Mouse (Mus musculus): ENCODE results near the gene Gldc. TPM values are rescaled to one million over a fixed set of nuclear protein-coding genes. Genes with fewer than 3 reads are reported as not detected.

The Gldc gene
- polyA plus RNA-seq, 1 experiment from 2014 or later: 12.1 TPM

GRCm38 (mm10) chr19:30185536-30185935 is 10.3 kb upstream of the Gldc start:
- no peaks in the 10 kb centered on the region for H3K9me3 ChIP-seq
- no peaks in the 10 kb centered on the region for H3K27me3 ChIP-seq
- no peak for ATAC-seq (ENCODE audit: insufficient number of reproducible peaks, low FRiP score, low TSS enrichment, low read depth)
- H3K27ac ChIP-seq: no peak overlapping the region
- 86% methylated on average over 2 of the region's 2 CpGs for WGBS
- H3K36me3 ChIP-seq: no peaks in the 10 kb centered on the region
- H3K4me3 ChIP-seq: no peak overlapping the region
- H3K4me1 ChIP-seq: no peaks in the 10 kb centered on the region
- no peak overlapping the region for H3K4me2 ChIP-seq
- no peak overlapping the region for H3K9ac ChIP-seq

GRCm38 (mm10) chr19:30179979-30180378 is 4.8 kb upstream of the Gldc start:
- Histone ChIP-seq H3K4me3 (no peak overlapping the region), H3K27me3 (peaks cover 15% of the 10 kb centered on the region), H3K4me1 (peaks cover 6% of the 10 kb centered on the region), H3K36me3 (no peaks in the 10 kb centered on the region), H3K9ac (no peak overlapping the region), H3K27ac (no peak overlapping the region), H3K9me3 (no peaks in the 10 kb centered on the region), H3K4me2 (no peak overlapping the region)
- no peak for ATAC-seq (ENCODE audit: insufficient number of reproducible peaks, low FRiP score, low TSS enrichment, low read depth)
- 45% methylated on average over 1 of the region's 1 CpGs for WGBS

- 7% methylated on average over 15 of the region's 15 CpGs for WGBS
- Histone ChIP-seq H3K27ac (no peak overlapping the region), H3K27me3 (peaks cover 37% of the 10 kb centered on the region), H3K36me3 (no peaks in the 10 kb centered on the region), H3K9ac (no peak overlapping the region), H3K4me2 (peak overlapping the region; percentile 100), H3K4me3 (peak overlapping the region; percentile 57), H3K9me3 (no peaks in the 10 kb centered on the region), H3K4me1 (peaks cover 10% of the 10 kb centered on the region)
- no peak for ATAC-seq (ENCODE audit: insufficient number of reproducible peaks, low FRiP score, low TSS enrichment, low read depth)
Observed at GRCm38 (mm10) chr19:30174074-30174670, 1.1 kb downstream of the Gldc start.

GRCm38 (mm10) chr19:30171346-30172055 is 3.7 kb downstream of the Gldc start:
- 81% methylated on average over 8 of the region's 8 CpGs for WGBS
- Histone ChIP-seq H3K4me1 (peaks cover 10% of the 10 kb centered on the region), H3K4me2 (no peak overlapping the region), H3K9ac (no peak overlapping the region), H3K4me3 (no peak overlapping the region), H3K27me3 (peaks cover 36% of the 10 kb centered on the region), H3K36me3 (no peaks in the 10 kb centered on the region), H3K9me3 (no peaks in the 10 kb centered on the region), H3K27ac (no peak overlapping the region)
- no peak for ATAC-seq (ENCODE audit: insufficient number of reproducible peaks, low FRiP score, low TSS enrichment, low read depth)

GRCm38 (mm10) chr19:30170319-30170718 is 4.9 kb downstream of the Gldc start:
- H3K27me3 ChIP-seq: peaks cover 25% of the 10 kb centered on the region
- 80% methylated on average over 6 of the region's 6 CpGs for WGBS
- peaks cover 8% of the 10 kb centered on the region for H3K4me1 ChIP-seq
- H3K9me3 ChIP-seq: no peaks in the 10 kb centered on the region
- no peak overlapping the region for H3K27ac ChIP-seq
- no peaks in the 10 kb centered on the region for H3K36me3 ChIP-seq
- no peak overlapping the region for H3K9ac ChIP-seq
- ATAC-seq (ENCODE audit: insufficient number of reproducible peaks, low FRiP score, low TSS enrichment, low read depth): no peak
- no peak overlapping the region for H3K4me3 ChIP-seq
- H3K4me2 ChIP-seq: no peak overlapping the region

GRCm38 (mm10) chr19:30166801-30167505 is 8.3 kb downstream of the Gldc start:
- no peak overlapping the region for H3K4me3 ChIP-seq
- no peaks in the 10 kb centered on the region for H3K9me3 ChIP-seq
- no peaks in the 10 kb centered on the region for H3K4me1 ChIP-seq
- H3K4me2 ChIP-seq: no peak overlapping the region
- H3K27me3 ChIP-seq: no peaks in the 10 kb centered on the region; the same call in 1 of the 2 replicates
- no peaks in the 10 kb centered on the region for H3K36me3 ChIP-seq
- no peak for ATAC-seq (ENCODE audit: insufficient number of reproducible peaks, low FRiP score, low TSS enrichment, low read depth)
- H3K27ac ChIP-seq: no peak overlapping the region
- 89% methylated on average over 20 of the region's 20 CpGs for WGBS
- no peak overlapping the region for H3K9ac ChIP-seq

GRCm38 (mm10) chr19:30164228-30164627 is 11.0 kb downstream of the Gldc start:
- Histone ChIP-seq H3K27me3 (no peaks in the 10 kb centered on the region), H3K4me2 (no peak overlapping the region), H3K9me3 (no peaks in the 10 kb centered on the region), H3K27ac (no peak overlapping the region), H3K4me1 (no peaks in the 10 kb centered on the region), H3K9ac (no peak overlapping the region), H3K4me3 (no peak overlapping the region), H3K36me3 (no peaks in the 10 kb centered on the region)
- WGBS: 81% methylated on average over 2 of the region's 2 CpGs
- no peak for ATAC-seq (ENCODE audit: insufficient number of reproducible peaks, low FRiP score, low TSS enrichment, low read depth)

GRCm38 (mm10) chr19:30162808-30163207 is 12.4 kb downstream of the Gldc start:
- Histone ChIP-seq H3K4me1 (no peaks in the 10 kb centered on the region), H3K27me3 (no peaks in the 10 kb centered on the region), H3K9me3 (no peaks in the 10 kb centered on the region), H3K27ac (no peak overlapping the region), H3K4me2 (no peak overlapping the region), H3K9ac (no peak overlapping the region), H3K36me3 (no peaks in the 10 kb centered on the region), H3K4me3 (no peak overlapping the region)
- WGBS: 37% methylated on average over 5 of the region's 5 CpGs
- no peak for ATAC-seq (ENCODE audit: insufficient number of reproducible peaks, low FRiP score, low TSS enrichment, low read depth)

- no peaks in the 10 kb centered on the region for H3K4me1 ChIP-seq
- no peak overlapping the region for H3K27ac ChIP-seq
- no peaks in the 10 kb centered on the region for H3K9me3 ChIP-seq
- no peak for ATAC-seq (ENCODE audit: insufficient number of reproducible peaks, low FRiP score, low TSS enrichment, low read depth)
- H3K36me3 ChIP-seq: no peaks in the 10 kb centered on the region
- WGBS: 54% methylated on average over 2 of the region's 2 CpGs
- no peak overlapping the region for H3K4me2 ChIP-seq
- no peak overlapping the region for H3K9ac ChIP-seq
- no peak overlapping the region for H3K4me3 ChIP-seq
- H3K27me3 ChIP-seq: no peaks in the 10 kb centered on the region
Observed at GRCm38 (mm10) chr19:30160021-30160420, 15.2 kb downstream of the Gldc start.

GRCm38 (mm10) chr19:30158189-30158588 is 17.0 kb downstream of the Gldc start:
- Histone ChIP-seq H3K9me3 (no peaks in the 10 kb centered on the region), H3K9ac (no peak overlapping the region), H3K36me3 (no peaks in the 10 kb centered on the region), H3K27ac (no peak overlapping the region), H3K27me3 (no peaks in the 10 kb centered on the region), H3K4me1 (no peaks in the 10 kb centered on the region), H3K4me2 (no peak overlapping the region), H3K4me3 (no peak overlapping the region)
- WGBS: 70% methylated on average over 4 of the region's 4 CpGs
- no peak for ATAC-seq (ENCODE audit: insufficient number of reproducible peaks, low FRiP score, low TSS enrichment, low read depth)

- 65% methylated on average over 12 of the region's 12 CpGs for WGBS
- Histone ChIP-seq H3K9me3 (no peaks in the 10 kb centered on the region), H3K4me1 (no peaks in the 10 kb centered on the region), H3K9ac (no peak overlapping the region), H3K36me3 (no peaks in the 10 kb centered on the region), H3K4me3 (no peak overlapping the region), H3K27ac (no peak overlapping the region), H3K27me3 (no peaks in the 10 kb centered on the region), H3K4me2 (no peak overlapping the region)
- no peak for ATAC-seq (ENCODE audit: insufficient number of reproducible peaks, low FRiP score, low TSS enrichment, low read depth)
Observed at GRCm38 (mm10) chr19:30157031-30157687, 18.1 kb downstream of the Gldc start.

GRCm38 (mm10) chr19:30153729-30154128 is 21.5 kb downstream of the Gldc start:
- no peak overlapping the region for H3K4me3 ChIP-seq
- no peak overlapping the region for H3K4me2 ChIP-seq
- H3K4me1 ChIP-seq: no peaks in the 10 kb centered on the region
- H3K27me3 ChIP-seq: no peaks in the 10 kb centered on the region
- ATAC-seq (ENCODE audit: insufficient number of reproducible peaks, low FRiP score, low TSS enrichment, low read depth): no peak
- H3K27ac ChIP-seq: no peak overlapping the region
- H3K36me3 ChIP-seq: no peaks in the 10 kb centered on the region
- 73% methylated on average over 3 of the region's 3 CpGs for WGBS
- no peaks in the 10 kb centered on the region for H3K9me3 ChIP-seq
- no peak overlapping the region for H3K9ac ChIP-seq

Measured in limb, embryonic 15.5 days (tissue).